Mouse (Mus musculus) liver, embryonic 14.5 days (tissue): Measurements from ENCODE around the gene Tmem184b.

Experiments used
- CTCF ChIP-seq: IDR thresholded peaks from 2 replicates; pipeline ENCODE4 v1.5.1; 2016; ENCODE audit warnings: antibody characterized with exemption, low read depth, control low read depth
- EP300 ChIP-seq: IDR thresholded peaks from 2 replicates; pipeline ENCODE4 v1.6.1; 2016; ENCODE audit warnings: antibody characterized with exemption, low read depth

- TF ChIP-seq EP300 (no peak), CTCF (no peak)
These were observed 72.8 kb downstream of the Tmem184b start for GRCm38 (mm10) chr15:79330521-79330920.
